Mouse (Mus musculus) liver, embryonic 12.5 days (tissue): ENCODE results near the gene Ndrg4. TPM values are rescaled to one million over a fixed set of nuclear protein-coding genes. Genes with fewer than 3 reads are reported as not detected.

Source experiments
- ATAC-seq: fragments of 200-750 bp; cut with Nextera tagmentation; 2 replicates; pipeline ENCODE4 v1.8.0; 2017; ENCODE audit warnings: moderate number of reproducible peaks, mild to moderate bottlenecking, moderate library complexity
- H3K27ac ChIP-seq: fragments of 300-500 bp; sonication (generic); 2 replicates; pipeline ENCODE4 v1.5.1; 2016; ENCODE audit warnings: mild to moderate bottlenecking
- H3K27me3 ChIP-seq: fragments of 300-500 bp; sonication (generic); replicated peaks from 2 replicates; pipeline ENCODE4 v1.6.1; 2016; ENCODE audit warnings: mild to moderate bottlenecking, moderate library complexity
- H3K36me3 ChIP-seq: fragments of 300-500 bp; sonication (generic); 2 replicates; pipeline ENCODE4 v1.6.1; 2016; ENCODE audit warnings: mild to moderate bottlenecking, moderate library complexity
- H3K4me1 ChIP-seq: fragments of 300-500 bp; sonication (generic); 2 replicates; pipeline ENCODE4 v1.6.1; 2016
- H3K4me2 ChIP-seq: fragments of 300-500 bp; sonication (generic); 2 replicates; pipeline ENCODE4 v1.6.1; 2016; ENCODE audit warnings: mild to moderate bottlenecking, moderate library complexity
- H3K4me3 ChIP-seq: fragments of 300-500 bp; sonication (generic); 2 replicates; pipeline ENCODE4 v1.5.1; 2016; ENCODE audit warnings: mild to moderate bottlenecking, moderate library complexity
- H3K9ac ChIP-seq: fragments of 300-500 bp; sonication (generic); 2 replicates; pipeline ENCODE4 v1.6.1; 2016; ENCODE audit warnings: mild to moderate bottlenecking, moderate library complexity
- H3K9me3 ChIP-seq: fragments of 300-500 bp; sonication (generic); replicated peaks from 2 replicates; pipeline ENCODE4 v1.6.1; 2016; ENCODE audit warnings: mild to moderate bottlenecking, moderate library complexity
- WGBS: fragments of 180-500 bp; shearing (Covaris S2); methylation state at CpG from one replicate; pipeline ENCODE4 v1.1.7; 2016; ENCODE audit not compliant: insufficient replicate concordance; 5-methylcytosine and 5-hydroxymethylcytosine counted together
- polyA plus RNA-seq: library from polyadenylated mRNA; unstranded; fragments of >200 nt; fragmentation: Nextera tagmentation; extraction: Ambion mirVana; gene quantifications from 2 replicates; pipeline ENCODE4 v1.2.1, GENCODE M21; 2016

The Ndrg4 gene
- 1.9 and 2.1 TPM in 2 replicates for polyA plus RNA-seq

GRCm38 (mm10) chr8:95676631-95677030 lies at the start of gene Ndrg4:
Gene Ndrg4 (plus strand): TSS chr8:95676980.
- Histone ChIP-seq H3K27me3 (peaks cover 96% of the 10 kb centered on the region), H3K27ac (no peak within 1 kb of the TSS), H3K36me3 (no peaks in the 10 kb centered on the region), H3K4me2 (peak within 1 kb of the TSS; percentile 72), H3K4me1 (peaks cover 4% of the 10 kb centered on the region), H3K4me3 (peak within 1 kb of the TSS; percentile 48), H3K9ac (no peak within 1 kb of the TSS), H3K9me3 (no peaks in the 10 kb centered on the region)
- ATAC-seq: no peak
- WGBS: 32% methylated on average over 9 of the region's 9 CpGs

GRCm38 (mm10) chr8:95632840-95633239 lies 43.9 kb upstream of the Ndrg4 start:
- peaks cover 14% of the 10 kb centered on the region for H3K27me3 ChIP-seq
- peak overlapping the region; percentile 88; the same call in 1 of the 2 replicates for H3K4me3 ChIP-seq
- ATAC-seq: no peak
- peaks cover 6% of the 10 kb centered on the region for H3K36me3 ChIP-seq
- H3K9ac ChIP-seq: no peak overlapping the region
- 79% methylated on average over 6 of the region's 6 CpGs for WGBS
- peaks cover 22% of the 10 kb centered on the region for H3K4me1 ChIP-seq
- no peaks in the 10 kb centered on the region for H3K9me3 ChIP-seq
- H3K4me2 ChIP-seq: peak overlapping the region; percentile 87
- H3K27ac ChIP-seq: no peak overlapping the region

- peaks cover 22% of the 10 kb centered on the region for H3K4me1 ChIP-seq
- peaks cover 12% of the 10 kb centered on the region for H3K36me3 ChIP-seq
- H3K27ac ChIP-seq: peak within 1 kb of the TSS; percentile 74
- peak; percentile 93 for ATAC-seq
- H3K4me2 ChIP-seq: peak within 1 kb of the TSS; percentile 87
- under 1% methylated on average over 52 of the region's 52 CpGs for WGBS
- peaks cover 8% of the 10 kb centered on the region; the same call in 1 of the 2 replicates for H3K27me3 ChIP-seq
- peak within 1 kb of the TSS; percentile 88 for H3K4me3 ChIP-seq
- no peaks in the 10 kb centered on the region for H3K9me3 ChIP-seq
- H3K9ac ChIP-seq: peak within 1 kb of the TSS; percentile 84
Observed at GRCm38 (mm10) chr8:95633262-95634062, 43.3 kb upstream of the Ndrg4 start, which contains the start of gene Gins3. Gene Gins3 (plus strand): TSS chr8:95633453.

- H3K36me3 ChIP-seq: peaks cover 16% of the 10 kb centered on the region
- peak overlapping the region; percentile 74; the same call in 1 of the 2 replicates for H3K27ac ChIP-seq
- no peak for ATAC-seq
Observed at GRCm38 (mm10) chr8:95634063-95634340, 42.8 kb upstream of the Ndrg4 start.

GRCm38 (mm10) chr8:95644942-95645341 lies 31.8 kb upstream of the Ndrg4 start:
- no peak for ATAC-seq
- Histone ChIP-seq H3K4me1 (peaks cover 9% of the 10 kb centered on the region), H3K27me3 (no peaks in the 10 kb centered on the region), H3K9ac (no peak overlapping the region), H3K4me2 (no peak overlapping the region), H3K9me3 (no peaks in the 10 kb centered on the region), H3K4me3 (no peak overlapping the region), H3K27ac (no peak overlapping the region), H3K36me3 (peaks cover 50% of the 10 kb centered on the region)
- 85% methylated on average over 2 of the region's 2 CpGs for WGBS

More at GRCm38 (mm10) chr8:95634063-95634340, 42.8 kb upstream of the Ndrg4 start:
- 4% methylated on average over 6 of the region's 6 CpGs for WGBS
- Histone ChIP-seq H3K27me3 (peaks cover 4% of the 10 kb centered on the region; the same call in 1 of the 2 replicates), H3K4me3 (peak overlapping the region; percentile 88), H3K4me2 (peak overlapping the region; percentile 87), H3K9me3 (no peaks in the 10 kb centered on the region), H3K4me1 (peaks cover 22% of the 10 kb centered on the region), H3K9ac (peak overlapping the region; percentile 84)

- no peak overlapping the region for H3K4me2 ChIP-seq
- H3K9ac ChIP-seq: no peak overlapping the region
- H3K27ac ChIP-seq: no peak overlapping the region
- peaks cover 26% of the 10 kb centered on the region for H3K36me3 ChIP-seq
- peaks cover 7% of the 10 kb centered on the region; the same call in 1 of the 2 replicates for H3K27me3 ChIP-seq
- H3K9me3 ChIP-seq: no peaks in the 10 kb centered on the region
- 30% methylated on average over 3 of the region's 3 CpGs for WGBS
- H3K4me3 ChIP-seq: no peak overlapping the region
- ATAC-seq: peak; percentile 77
- H3K4me1 ChIP-seq: peaks cover 9% of the 10 kb centered on the region
Observed at GRCm38 (mm10) chr8:95648251-95648650, 28.5 kb upstream of the Ndrg4 start.

GRCm38 (mm10) chr8:95653351-95653750 lies 23.4 kb upstream of the Ndrg4 start:
- H3K9me3 ChIP-seq: no peaks in the 10 kb centered on the region
- H3K4me2 ChIP-seq: no peak overlapping the region
- H3K27ac ChIP-seq: no peak overlapping the region
- H3K9ac ChIP-seq: no peak overlapping the region
- H3K4me1 ChIP-seq: peaks cover 2% of the 10 kb centered on the region
- no peak overlapping the region for H3K4me3 ChIP-seq
- H3K36me3 ChIP-seq: no peaks in the 10 kb centered on the region
- WGBS: 61% methylated on average over 5 of the region's 5 CpGs
- peaks cover 7% of the 10 kb centered on the region; the same call in 1 of the 2 replicates for H3K27me3 ChIP-seq
- ATAC-seq: no peak

- WGBS: 67% methylated on average over 7 of the region's 7 CpGs
Observed at GRCm38 (mm10) chr8:95655831-95656230, 20.9 kb upstream of the Ndrg4 start.

GRCm38 (mm10) chr8:95656316-95657002 lies 20.3 kb upstream of the Ndrg4 start:
- H3K4me2 ChIP-seq: no peak overlapping the region
- no peaks in the 10 kb centered on the region for H3K27me3 ChIP-seq
- no peak overlapping the region for H3K27ac ChIP-seq
- no peak overlapping the region for H3K4me3 ChIP-seq
- no peaks in the 10 kb centered on the region for H3K4me1 ChIP-seq
- no peak for ATAC-seq
- H3K36me3 ChIP-seq: no peaks in the 10 kb centered on the region
- H3K9ac ChIP-seq: no peak overlapping the region
- 47% methylated on average over 5 of the region's 5 CpGs for WGBS
- no peaks in the 10 kb centered on the region for H3K9me3 ChIP-seq

More at GRCm38 (mm10) chr8:95655831-95656230, 20.9 kb upstream of the Ndrg4 start:
- ATAC-seq: no peak
- no peak overlapping the region for H3K27ac ChIP-seq
- H3K9me3 ChIP-seq: no peaks in the 10 kb centered on the region
- H3K4me2 ChIP-seq: no peak overlapping the region
- H3K4me1 ChIP-seq: no peaks in the 10 kb centered on the region
- no peak overlapping the region for H3K4me3 ChIP-seq
- no peaks in the 10 kb centered on the region for H3K36me3 ChIP-seq
- no peak overlapping the region for H3K9ac ChIP-seq
- H3K27me3 ChIP-seq: no peaks in the 10 kb centered on the region

- Histone ChIP-seq H3K9ac (no peak overlapping the region), H3K4me1 (no peaks in the 10 kb centered on the region), H3K27me3 (no peaks in the 10 kb centered on the region), H3K4me2 (no peak overlapping the region), H3K4me3 (no peak overlapping the region), H3K36me3 (no peaks in the 10 kb centered on the region), H3K9me3 (no peaks in the 10 kb centered on the region), H3K27ac (no peak overlapping the region)
- ATAC-seq: no peak
- WGBS: 49% methylated on average over 2 of the region's 2 CpGs
Observed at GRCm38 (mm10) chr8:95657523-95657922, 19.3 kb upstream of the Ndrg4 start.

GRCm38 (mm10) chr8:95660334-95660882 lies 16.4 kb upstream of the Ndrg4 start:
- H3K9ac ChIP-seq: no peak overlapping the region
- no peaks in the 10 kb centered on the region for H3K27me3 ChIP-seq
- H3K27ac ChIP-seq: no peak overlapping the region
- no peaks in the 10 kb centered on the region for H3K9me3 ChIP-seq
- no peaks in the 10 kb centered on the region for H3K36me3 ChIP-seq
- no peak overlapping the region for H3K4me2 ChIP-seq
- H3K4me3 ChIP-seq: no peak overlapping the region
- no peak for ATAC-seq
- WGBS: 81% methylated on average over 6 of the region's 6 CpGs
- peaks cover 8% of the 10 kb centered on the region; the same call in 1 of the 2 replicates for H3K4me1 ChIP-seq

GRCm38 (mm10) chr8:95661085-95661484 lies 15.7 kb upstream of the Ndrg4 start:
- Histone ChIP-seq H3K27ac (no peak overlapping the region), H3K9ac (no peak overlapping the region), H3K9me3 (no peaks in the 10 kb centered on the region), H3K36me3 (no peaks in the 10 kb centered on the region), H3K27me3 (no peaks in the 10 kb centered on the region), H3K4me3 (no peak overlapping the region), H3K4me1 (peaks cover 8% of the 10 kb centered on the region; the same call in 1 of the 2 replicates), H3K4me2 (no peak overlapping the region)
- 72% methylated on average over 8 of the region's 8 CpGs for WGBS
- ATAC-seq: no peak
